Mouse (Mus musculus) cerebellum, adult (tissue): ENCODE data around the gene Gm17689.

Experiments used
- ATAC-seq: cut with Nextera tagmentation; 2 replicates; pipeline ENCODE4 v1.9.2; 2017; ENCODE audit warnings: mild to moderate bottlenecking, moderate library complexity, mixed read lengths; ENCODE audit not compliant: insufficient number of reproducible peaks, low FRiP score, low TSS enrichment

The Gm17689 gene

GRCm38 (mm10) chr9:36582535-36582934, at the start of gene Gm17689:
Gene Gm17689, minus strand, starts transcription at chr9:36582635.
- no peak for ATAC-seq

GRCm38 (mm10) chr9:36541863-36542262, 40.6 kb downstream of the Gm17689 start, which contains the start of gene Gm5615:
Gene Gm5615, minus strand, starts transcription at chr9:36541963.
- ATAC-seq: no peak
